Mouse (Mus musculus) kidney, adult 2 months (tissue): ENCODE measurements around the gene Slco2b1. TPM values are rescaled to one million over a fixed set of nuclear protein-coding genes. Genes with fewer than 3 reads are reported as not detected.

Source experiments
- DNase-seq: peaks from one replicate; pipeline ENCODE4 v3.0.0; 2021
- H3K27ac ChIP-seq: fragments of 200-500 bp; 2 replicates; pipeline ENCODE4 v1.5.1; 2012; ENCODE audit warnings: low read depth, low read length, control low read depth, inconsistent platforms; ENCODE audit not compliant: insufficient read depth
- H3K27me3 ChIP-seq: fragments of 200-500 bp; replicated peaks from 2 replicates; pipeline ENCODE4 v1.6.1; 2012; ENCODE audit warnings: mild to moderate bottlenecking, moderate library complexity, low read length, inconsistent platforms; ENCODE audit not compliant: control insufficient read depth, insufficient read depth
- H3K36me3 ChIP-seq: fragments of 200-500 bp; 2 replicates; pipeline ENCODE4 v1.6.1; 2012; ENCODE audit warnings: mild to moderate bottlenecking, moderate library complexity, low read length, inconsistent platforms; ENCODE audit not compliant: control insufficient read depth, insufficient read depth
- H3K4me1 ChIP-seq: fragments of 200-500 bp; 2 replicates; pipeline ENCODE4 v1.6.1; 2011; ENCODE audit warnings: low read length; ENCODE audit not compliant: control insufficient read depth, insufficient read depth
- H3K4me3 ChIP-seq: fragments of 200-500 bp; 2 replicates; pipeline ENCODE4 v1.5.1; 2011; ENCODE audit warnings: mild to moderate bottlenecking, low read depth, low read length, control low read depth; ENCODE audit not compliant: insufficient read depth
- CTCF ChIP-seq: fragments of 200-500 bp; conservative IDR thresholded peaks from 2 replicates; pipeline ENCODE4 v1.5.1; 2011; ENCODE audit warnings: low read depth, mild to moderate bottlenecking, control low read depth, low read length, moderate library complexity, mixed read lengths; ENCODE audit not compliant: insufficient read depth, insufficient read length
- POLR2A ChIP-seq: fragments of 200-500 bp; IDR thresholded peaks from one replicate; pipeline ENCODE4 v1.6.1; 2011; ENCODE audit warnings: low read depth, low read length, control low read depth
- WGBS: fragments of 180-500 bp; shearing (Covaris S2); methylation state at CpG from one replicate; pipeline ENCODE4 v1.1.7; 2018; 5-methylcytosine and 5-hydroxymethylcytosine counted together
- polyA plus RNA-seq: library from polyadenylated mRNA; depleted of rRNA; stranded (reverse); fragments of >200 nt; gene quantifications from 2 replicates; pipeline ENCODE4 v1.2.3, GENCODE M21; 2012

Gene Slco2b1
- polyA plus RNA-seq, 1 experiment: 28.4 TPM

DNA sequence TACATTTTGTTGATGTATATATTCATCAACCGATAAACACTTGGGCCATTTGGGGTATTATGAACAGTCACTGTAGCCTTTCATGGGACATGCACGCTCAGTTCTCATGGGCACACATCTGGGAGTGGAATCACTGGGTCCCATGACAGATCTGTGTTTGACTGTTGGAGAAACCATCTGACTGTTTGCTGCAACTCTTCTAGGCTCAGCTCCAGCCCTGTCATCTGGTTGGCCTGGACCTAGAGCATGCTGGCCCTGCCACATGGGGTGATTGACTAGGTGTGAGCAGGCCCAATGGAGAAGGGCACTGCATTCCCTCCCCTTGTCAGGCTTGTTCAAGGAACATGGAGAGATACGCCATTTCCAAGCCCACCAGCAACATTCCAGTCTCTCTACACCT, 17.2 kb downstream of the Slco2b1 start:
- TF ChIP-seq CTCF (no peak), POLR2A (no peak)
- Histone ChIP-seq H3K36me3 (no peaks in the 10 kb centered on the region), H3K4me1 (peaks cover 11% of the 10 kb centered on the region; the same call in 1 of the 2 replicates), H3K4me3 (no peak overlapping the region), H3K27me3 (no peaks in the 10 kb centered on the region), H3K27ac (no peak overlapping the region)
- 96% methylated on average over 3 of the region's 3 CpGs for WGBS
- DNase-seq: no peak

DNA sequence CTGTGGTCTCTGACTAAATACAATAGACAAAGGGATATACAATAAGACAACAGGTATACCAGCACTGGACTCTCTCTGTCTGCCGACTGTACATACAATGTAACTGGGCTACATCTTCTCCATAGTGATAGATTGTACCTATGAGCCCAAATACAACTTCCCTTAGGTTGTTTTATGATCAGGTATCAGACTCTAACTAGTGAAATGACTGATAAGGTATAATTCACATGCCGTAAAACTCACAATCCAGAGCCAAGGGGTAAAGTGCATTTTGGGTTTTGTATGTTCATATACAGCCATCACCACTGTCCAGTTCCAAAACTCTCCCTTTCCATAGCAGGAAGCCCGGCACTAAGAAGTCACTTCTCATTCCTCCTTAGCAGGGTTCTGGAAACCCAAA, 17.8 kb downstream of the Slco2b1 start:
- Histone ChIP-seq H3K27me3 (no peaks in the 10 kb centered on the region), H3K36me3 (no peaks in the 10 kb centered on the region), H3K27ac (no peak overlapping the region), H3K4me1 (peaks cover 11% of the 10 kb centered on the region; the same call in 1 of the 2 replicates), H3K4me3 (no peak overlapping the region)
- TF ChIP-seq POLR2A (no peak), CTCF (no peak)
- 96% methylated on average over 3 of the region's 3 CpGs for WGBS
- DNase-seq: no peak

DNA sequence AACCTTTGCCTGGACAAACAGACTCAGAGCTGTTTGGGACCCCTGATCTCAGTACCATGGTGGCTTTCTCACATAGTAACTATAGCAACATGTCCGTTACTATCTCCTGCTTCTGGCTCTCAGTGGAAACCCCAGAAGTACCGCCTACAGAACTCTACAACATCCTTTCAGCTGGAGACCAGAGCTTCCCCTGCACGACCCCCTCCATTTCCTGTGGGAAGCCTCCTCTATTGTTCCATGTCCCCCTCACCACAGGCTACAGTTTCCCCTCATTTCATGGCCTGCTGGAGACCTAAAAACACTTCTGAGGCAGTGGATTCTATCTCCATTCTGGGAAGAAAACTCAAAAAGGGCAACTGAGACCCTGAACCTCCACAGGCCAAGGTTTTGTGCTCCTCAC, 18.7 kb downstream of the Slco2b1 start:
- no peaks in the 10 kb centered on the region for H3K27me3 ChIP-seq
- no peak overlapping the region for H3K4me3 ChIP-seq
- no peak for DNase-seq
- WGBS: 38% methylated on average over 3 of the region's 3 CpGs
- H3K27ac ChIP-seq: no peak overlapping the region
- no peak for TF ChIP-seq POLR2A
- TF ChIP-seq CTCF: no peak
- H3K4me1 ChIP-seq: peaks cover 11% of the 10 kb centered on the region; the same call in 1 of the 2 replicates
- H3K36me3 ChIP-seq: no peaks in the 10 kb centered on the region

DNA sequence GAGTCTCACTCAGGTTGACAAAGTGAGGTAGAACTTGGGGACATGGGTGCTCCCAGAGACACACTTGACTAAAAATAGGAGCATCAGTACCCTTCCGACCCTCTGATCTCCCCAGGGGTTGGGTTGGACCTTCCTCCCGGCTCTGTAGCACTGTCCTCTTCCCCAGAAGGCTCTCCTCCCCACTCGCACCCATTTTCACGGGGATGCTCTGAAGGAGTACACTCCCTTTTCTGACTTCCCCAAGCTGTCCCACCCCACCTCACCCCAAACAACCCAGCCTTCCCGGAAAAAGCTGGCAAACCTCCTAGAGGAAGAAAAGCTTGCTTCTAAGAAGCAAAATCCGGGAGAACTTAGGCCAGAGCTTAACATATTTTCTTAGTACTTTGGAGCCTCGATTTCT, 20.3 kb downstream of the Slco2b1 start:
- Histone ChIP-seq H3K4me1 (peaks cover 7% of the 10 kb centered on the region; the same call in 1 of the 2 replicates), H3K27me3 (no peaks in the 10 kb centered on the region), H3K36me3 (no peaks in the 10 kb centered on the region), H3K27ac (no peak overlapping the region), H3K4me3 (no peak overlapping the region)
- no peak for DNase-seq
- TF ChIP-seq POLR2A: no peak
- TF ChIP-seq CTCF: no peak
- WGBS: 60% methylated on average over 7 of the region's 7 CpGs

DNA sequence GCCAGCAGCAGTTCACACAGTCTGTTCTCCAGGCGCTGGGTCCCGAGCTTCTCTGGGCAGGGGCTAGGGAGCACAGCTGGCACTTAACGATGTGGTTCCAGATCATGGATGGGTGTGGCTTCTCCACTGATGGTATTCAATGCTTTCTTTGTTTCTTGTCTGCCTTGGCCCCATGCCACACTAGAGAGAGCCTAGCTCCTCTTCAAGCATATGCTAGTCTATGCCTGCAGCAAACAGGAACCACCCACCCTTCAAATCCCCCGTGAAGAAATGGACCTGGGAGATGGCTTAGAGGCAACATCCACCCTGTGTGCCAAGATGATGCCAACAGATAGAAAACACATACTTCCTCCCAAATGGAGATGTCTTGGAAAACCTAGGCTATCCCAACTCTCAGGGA, 27.1 kb downstream of the Slco2b1 start:
- 61% methylated on average over 4 of the region's 4 CpGs for WGBS

DNA sequence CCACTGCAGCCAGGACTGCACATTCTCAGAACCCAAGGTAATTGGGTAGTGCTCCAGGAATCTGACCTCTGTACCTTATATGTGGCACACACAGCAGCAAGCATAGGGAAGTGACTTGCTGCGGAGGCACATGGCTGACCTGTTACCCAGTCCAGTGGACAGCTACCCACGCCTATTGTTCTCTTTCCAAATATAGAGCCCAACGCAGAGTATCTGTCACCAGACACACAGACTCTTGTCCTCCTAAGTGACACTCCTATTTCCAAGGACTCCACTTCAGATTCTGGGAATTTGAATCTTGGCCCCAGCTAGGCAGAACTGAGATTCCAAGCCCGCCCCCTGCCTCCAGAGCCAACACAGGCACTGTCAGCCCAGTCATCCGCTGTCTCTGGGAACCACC, 30.4 kb downstream of the Slco2b1 start:
- Histone ChIP-seq H3K36me3 (no peaks in the 10 kb centered on the region), H3K27me3 (no peaks in the 10 kb centered on the region), H3K27ac (no peak overlapping the region), H3K4me1 (no peaks in the 10 kb centered on the region), H3K4me3 (no peak overlapping the region)
- DNase-seq: peak; percentile 72
- TF ChIP-seq POLR2A: no peak
- no peak for TF ChIP-seq CTCF
- WGBS: 65% methylated on average over 5 of the region's 5 CpGs

More for the DNA sequence above, 27.1 kb downstream of the Slco2b1 start:
- Histone ChIP-seq H3K36me3 (no peaks in the 10 kb centered on the region), H3K4me1 (no peaks in the 10 kb centered on the region), H3K4me3 (no peak overlapping the region), H3K27me3 (no peaks in the 10 kb centered on the region), H3K27ac (no peak overlapping the region)
- no peak for DNase-seq
- TF ChIP-seq CTCF (no peak), POLR2A (no peak)

DNA sequence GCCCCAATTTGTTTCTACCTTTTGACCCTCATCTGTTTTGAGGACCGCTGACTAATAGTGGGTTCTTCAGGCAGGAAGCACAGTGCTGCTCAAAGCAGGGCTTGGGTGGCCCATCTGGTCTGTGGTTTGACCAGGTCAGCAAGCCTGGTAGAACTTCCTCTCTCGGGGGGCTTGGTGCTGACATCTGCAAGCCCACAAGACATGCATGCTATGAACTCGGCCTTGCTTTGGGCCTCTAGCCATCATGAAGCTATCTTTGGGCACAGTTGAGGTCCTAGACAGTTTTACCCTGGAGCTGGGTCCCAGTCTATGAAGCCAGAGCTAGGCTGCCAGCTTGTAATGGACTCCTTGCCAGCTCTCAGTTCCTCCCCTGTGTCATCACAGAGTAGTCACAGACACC, 36.2 kb downstream of the Slco2b1 start:
- DNase-seq: peak; percentile 40
- Histone ChIP-seq H3K27me3 (no peaks in the 10 kb centered on the region), H3K4me3 (no peak overlapping the region), H3K4me1 (no peaks in the 10 kb centered on the region), H3K36me3 (no peaks in the 10 kb centered on the region), H3K27ac (no peak overlapping the region)
- WGBS: 78% methylated on average over 3 of the region's 3 CpGs
- no peak for TF ChIP-seq CTCF

DNA sequence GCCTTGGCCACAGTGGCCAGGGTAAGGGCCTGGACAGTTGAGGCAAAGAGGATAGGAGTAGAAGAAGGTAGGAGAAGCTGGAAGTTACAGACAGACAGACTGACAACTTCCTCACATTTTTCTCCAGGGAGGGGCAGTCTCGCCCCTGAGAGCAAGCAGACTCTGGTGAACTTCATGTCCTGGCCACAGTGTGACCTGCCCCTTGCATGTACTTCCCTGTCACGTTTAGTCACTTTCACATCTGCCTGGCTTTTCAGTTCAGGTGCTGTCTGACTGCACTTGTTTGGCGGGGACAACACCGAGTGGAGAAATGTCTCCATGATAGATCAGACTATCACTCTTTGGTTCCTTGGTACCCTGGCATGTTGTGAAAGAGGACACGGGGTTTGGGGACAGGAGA, 36.9 kb downstream of the Slco2b1 start:
- peak; percentile 20 for DNase-seq
- 77% methylated on average over 5 of the region's 5 CpGs for WGBS
- no peak for TF ChIP-seq POLR2A
- TF ChIP-seq CTCF: no peak

More for the DNA sequence above, 36.9 kb downstream of the Slco2b1 start:
- H3K4me3 ChIP-seq: no peak overlapping the region
- H3K36me3 ChIP-seq: no peaks in the 10 kb centered on the region
- H3K27ac ChIP-seq: no peak overlapping the region
- no peaks in the 10 kb centered on the region for H3K27me3 ChIP-seq
- no peaks in the 10 kb centered on the region for H3K4me1 ChIP-seq
